Mouse (Mus musculus): ENCODE data around the gene Spdye4a.

DNA sequence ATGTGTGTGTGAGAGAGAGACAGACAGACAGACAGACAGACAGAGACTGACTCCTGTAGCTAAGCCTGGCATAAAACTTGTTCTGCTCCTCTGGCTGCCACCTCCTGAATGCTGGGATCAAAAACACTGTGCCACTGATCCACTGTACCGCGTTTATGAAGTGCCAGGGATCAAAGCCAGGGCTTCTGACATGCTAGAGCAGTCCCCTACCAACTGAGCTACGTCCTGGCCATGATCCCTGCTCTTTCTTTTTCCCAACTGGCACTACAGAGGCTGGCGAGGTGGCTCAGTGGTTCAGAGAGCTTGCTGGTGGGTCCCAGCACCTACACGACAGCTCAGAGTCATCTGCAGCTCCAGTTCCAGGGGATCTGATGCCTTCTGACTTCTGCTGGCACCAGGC is 49.1 kb upstream of the Spdye4a start:
- TF ChIP-seq ZC3H11A (IDR thresholded peaks at IDR 0.05; ENCODE audit: borderline replicate concordance, low read depth, low read length): no peak
- TF ChIP-seq CHD2 (IDR thresholded peaks at IDR 0.05; ENCODE audit: low read depth, low read length): no peak
